Mouse (Mus musculus): ENCODE data around the gene Slc18a3.

Slc18a3 gene

DNA sequence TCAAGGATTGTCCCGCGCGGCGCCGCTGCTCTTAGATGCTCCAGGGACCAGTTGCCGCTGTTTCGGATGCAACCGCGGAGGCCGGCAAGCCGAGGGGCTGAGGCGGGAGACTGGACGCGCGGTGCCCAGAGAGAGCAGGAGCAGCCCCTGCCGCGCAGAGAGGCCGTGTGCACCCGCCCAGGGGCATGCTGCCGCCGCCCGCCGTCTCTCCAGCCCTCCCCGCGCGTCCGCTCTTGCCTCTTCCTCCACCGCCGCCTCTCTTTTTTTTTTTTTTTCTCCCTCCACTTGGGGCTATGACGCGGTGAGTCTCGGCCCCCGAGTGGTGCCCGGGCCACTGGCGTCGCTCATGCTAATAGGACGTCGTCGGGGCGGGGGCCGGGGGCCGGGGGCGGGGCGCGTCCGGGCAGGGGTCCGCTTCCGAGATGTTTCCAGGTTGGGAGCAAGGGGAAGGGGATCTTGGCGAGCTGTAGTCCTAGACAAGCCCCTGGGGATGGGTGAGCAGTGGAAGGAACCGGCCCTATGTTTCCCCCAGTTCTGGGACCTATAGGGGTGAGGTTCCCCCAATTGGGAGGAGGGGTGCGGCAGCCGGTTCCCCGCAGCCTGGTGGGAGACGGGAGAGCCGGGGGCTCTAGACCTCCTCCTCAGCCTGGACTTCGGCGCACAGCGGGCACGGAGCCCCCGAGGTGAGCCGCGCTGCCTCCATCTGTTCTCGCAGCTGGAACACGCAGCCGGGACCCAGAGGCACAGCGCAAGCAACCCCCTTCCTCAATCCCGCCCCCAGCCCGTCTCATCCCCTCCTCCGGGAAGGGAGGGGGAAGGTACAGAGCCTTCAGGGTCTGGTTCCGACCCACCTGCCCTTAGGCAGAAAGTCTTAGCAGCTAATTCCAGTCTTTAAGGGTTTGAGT, at the start of gene Slc18a3:
Slc18a3 (minus strand) TSS at position 250 of the 905 bp plus-strand sequence.
- DNase-seq (ENCODE audit: extremely low spot score, low spot score): peak; percentile 49

DNA sequence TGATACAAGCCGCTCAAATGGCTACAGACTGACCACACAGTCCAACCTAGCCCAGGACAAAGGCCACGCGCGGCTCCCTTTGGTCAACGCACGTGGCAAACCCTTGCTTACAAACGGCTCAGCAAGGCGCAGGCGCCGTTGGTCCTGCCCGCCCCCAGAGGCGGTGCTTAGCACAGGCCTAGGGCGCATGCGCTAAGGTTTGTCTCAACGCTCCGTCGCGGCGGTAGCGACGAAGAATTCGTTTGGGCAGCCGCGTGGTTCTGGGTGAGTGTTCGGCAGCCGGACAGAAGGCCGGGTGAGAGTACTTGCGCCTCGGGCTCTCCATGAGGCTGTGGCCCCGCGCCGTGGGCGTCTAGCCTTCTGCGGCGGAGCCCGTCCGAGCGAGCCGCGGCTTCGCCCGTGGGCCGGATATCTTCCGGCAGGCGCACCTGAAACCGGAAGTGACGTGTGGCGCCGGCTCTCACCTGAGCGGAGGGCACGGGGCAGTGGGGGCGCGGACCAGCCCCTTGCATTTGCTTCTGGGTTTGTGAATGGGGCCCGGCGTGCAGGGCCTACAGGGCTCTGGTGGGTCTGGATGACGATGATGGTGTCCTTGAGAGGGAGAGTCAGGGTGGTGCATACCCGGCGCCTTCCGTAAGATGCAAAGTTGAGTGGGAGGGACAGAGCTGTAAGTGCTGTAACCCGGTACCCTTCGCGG, 48.8 kb upstream of the Slc18a3 start, which contains the start of gene Ercc6:
Ercc6 (plus strand) TSS at position 186 of the 697 bp plus-strand sequence.
- DNase-seq (ENCODE audit: extremely low spot score, low spot score): peak; percentile 97

DNA sequence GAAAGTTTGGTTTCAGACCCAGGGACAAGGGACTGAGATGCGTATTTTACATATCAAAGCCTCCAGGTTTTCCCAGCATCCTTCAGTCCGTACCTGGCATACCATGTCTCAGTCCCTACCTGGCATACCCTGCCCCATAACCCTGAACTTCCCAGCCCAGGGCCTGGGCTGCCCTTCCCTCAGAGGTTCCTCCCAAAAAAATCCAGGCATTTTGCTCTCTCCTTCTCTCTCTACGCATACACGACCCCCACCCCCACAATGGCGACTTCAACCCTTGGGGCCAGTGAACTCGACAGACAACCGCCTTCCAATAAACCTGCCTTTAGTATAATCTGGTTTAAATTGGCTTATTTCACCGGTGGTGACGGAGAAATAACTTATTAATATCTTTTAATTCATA, 48.3 kb upstream of the Slc18a3 start:
- DNase-seq (ENCODE audit: extremely low spot score, low spot score): no peak

DNA sequence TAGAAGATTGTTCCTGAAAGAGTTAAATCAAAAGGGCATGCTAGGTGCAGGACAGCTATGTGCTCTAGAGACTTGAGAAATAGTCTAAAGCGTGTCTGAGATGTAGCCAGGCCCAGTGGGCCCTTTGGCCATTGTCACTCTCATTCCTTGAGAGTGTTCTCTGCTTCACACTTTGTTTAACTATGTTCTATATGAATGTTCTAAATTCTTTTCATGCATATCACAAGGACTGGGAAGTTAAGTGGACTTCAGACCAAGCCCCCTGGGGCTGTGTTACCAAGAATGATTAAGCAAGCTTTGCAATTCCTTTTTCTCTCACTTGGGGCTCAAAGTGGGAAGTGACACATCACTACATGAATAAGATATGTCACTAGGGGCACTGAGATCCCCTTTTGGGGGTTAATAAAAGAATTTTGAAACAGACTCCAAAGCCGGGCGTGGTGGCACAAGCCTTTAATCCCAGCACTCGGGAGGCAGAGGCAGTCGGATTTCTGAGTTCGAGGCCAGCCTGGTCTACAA, 44.9 kb upstream of the Slc18a3 start:
- DNase-seq (ENCODE audit: extremely low spot score, low spot score): no peak

DNA sequence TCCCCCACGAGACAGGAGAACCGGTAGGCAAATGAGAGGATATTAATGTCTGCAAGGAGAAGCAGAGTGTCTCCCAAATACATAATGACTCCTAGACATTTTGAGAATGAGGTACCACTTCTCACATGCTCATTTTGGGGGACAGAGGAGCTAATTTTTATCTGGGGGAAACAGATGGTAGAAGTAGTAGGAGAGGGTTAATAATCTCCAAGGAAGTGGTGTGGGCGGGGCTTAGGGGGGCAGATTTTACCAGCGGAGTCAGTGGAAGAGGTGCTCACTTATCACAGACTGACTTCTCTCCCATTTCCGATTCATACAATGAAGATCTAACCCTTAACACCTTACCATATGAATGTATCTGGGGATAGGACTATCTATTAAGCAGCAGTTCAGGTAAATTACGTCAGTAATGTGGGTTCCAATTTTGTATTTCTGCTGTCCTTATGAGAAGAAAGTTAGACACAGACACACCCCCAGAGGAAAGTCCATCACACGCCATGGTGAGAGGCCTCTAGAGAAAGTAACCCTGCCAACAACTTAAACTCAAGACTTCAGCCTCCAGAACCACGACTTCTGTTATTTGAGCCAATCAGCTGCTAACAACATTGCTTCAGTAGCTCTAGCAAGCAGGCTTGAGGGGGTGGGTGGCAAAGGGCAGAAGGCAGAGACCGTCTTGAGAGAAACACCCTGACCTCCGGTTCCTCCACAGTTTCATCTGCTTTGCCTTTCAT, 43.6 kb upstream of the Slc18a3 start:
- DNase-seq (ENCODE audit: extremely low spot score, low spot score): no peak

DNA sequence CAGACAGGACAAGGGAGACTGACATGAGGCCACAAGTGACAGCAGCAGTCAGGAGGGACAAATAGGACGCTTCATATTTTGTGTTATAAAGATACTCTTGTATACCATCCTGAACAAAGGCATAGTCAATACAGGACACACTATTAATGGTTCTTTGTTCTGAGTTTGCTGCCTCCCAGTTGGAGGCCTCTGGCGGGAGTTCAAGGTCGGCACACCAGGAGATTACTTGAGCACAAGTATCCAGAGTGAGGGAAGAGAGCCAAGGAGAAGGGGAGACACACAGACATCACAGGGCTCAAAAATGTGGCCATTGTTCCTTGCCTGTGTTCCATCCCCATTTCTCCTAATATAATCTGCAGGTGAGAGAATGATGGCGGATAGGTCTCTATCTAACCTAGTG, 42.6 kb upstream of the Slc18a3 start:
- DNase-seq (ENCODE audit: extremely low spot score, low spot score): no peak

DNA sequence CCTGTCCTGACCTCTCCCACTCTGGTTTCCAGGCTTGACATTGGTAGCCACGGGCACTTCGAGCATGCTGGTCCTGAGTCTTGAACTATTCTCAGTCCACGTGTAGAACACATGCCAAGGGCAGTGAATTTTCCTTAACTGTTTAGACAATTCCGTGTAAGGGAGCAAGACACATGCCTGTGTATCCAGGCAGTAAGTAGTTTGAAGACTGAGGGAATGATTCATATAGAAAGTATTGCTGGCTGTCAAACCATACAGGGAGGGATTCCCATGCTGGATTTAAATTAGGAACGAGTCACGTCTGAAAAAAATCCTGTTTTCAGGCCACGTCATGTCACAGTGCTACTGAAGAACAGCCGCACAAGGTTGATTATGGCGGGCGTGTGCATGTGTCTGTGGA, 41.7 kb upstream of the Slc18a3 start:
- no peak for DNase-seq (ENCODE audit: extremely low spot score, low spot score)

DNA sequence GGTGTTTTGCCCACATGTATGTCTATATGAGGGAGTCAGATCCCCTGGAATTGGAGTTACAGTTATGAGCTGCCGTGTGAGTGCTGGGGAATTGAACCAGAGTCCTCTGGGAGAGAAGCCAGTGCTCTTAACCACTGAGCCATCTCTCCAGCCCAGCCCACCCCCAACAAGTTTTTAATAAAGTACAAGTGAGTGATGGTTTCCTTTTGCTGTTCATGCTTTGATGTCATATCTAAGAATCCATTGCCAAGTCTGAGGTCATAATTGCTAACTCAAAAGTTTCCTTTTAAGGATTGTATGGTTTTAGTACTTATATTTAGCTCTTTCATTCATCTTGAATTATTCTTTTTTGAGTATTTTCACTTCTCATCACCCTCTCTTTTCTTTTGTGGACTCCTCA, 39.2 kb upstream of the Slc18a3 start:
- no peak for DNase-seq (ENCODE audit: extremely low spot score, low spot score)

DNA sequence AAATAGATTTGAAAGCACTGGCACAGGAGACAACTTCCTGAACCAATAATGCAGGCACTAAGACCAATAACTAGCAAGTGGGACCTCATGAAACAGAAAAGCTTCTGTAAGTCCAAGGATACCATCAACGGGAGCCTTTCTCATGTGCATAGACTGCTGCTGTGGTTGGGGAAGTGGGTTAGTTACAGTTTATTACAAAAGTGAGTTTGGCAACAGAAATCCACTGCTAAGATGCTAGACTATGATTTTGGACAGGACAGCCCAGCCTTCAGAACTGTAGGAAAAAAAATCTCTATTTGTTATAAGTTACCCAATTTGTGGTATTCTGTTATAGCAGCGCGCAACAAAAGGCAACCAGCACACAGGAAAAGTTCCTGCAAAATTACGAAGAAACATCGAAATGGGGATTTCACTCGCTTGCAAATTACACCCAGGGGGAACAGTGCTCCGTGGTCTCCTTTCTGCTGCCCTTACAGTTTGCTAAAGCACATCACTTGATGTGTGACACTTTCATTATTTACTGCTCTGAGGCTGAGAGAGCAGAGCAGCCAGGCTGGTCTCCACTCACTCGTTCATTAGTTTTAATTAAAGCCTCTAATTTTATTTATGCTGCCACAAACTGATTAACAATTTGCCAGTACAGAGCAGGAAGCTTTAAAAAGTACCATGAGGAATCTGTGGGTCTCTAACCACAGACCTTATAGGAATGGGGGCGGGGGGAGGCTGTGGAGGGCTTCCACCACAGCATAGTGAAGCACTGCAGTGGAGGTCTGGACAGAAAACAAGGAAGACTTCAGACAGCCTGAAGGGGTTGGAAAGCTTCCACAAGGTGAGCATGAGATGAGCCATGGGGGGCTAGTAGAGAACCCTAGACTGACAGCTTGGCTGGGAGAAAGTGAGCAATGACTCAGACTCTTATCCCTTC, 38.4 kb upstream of the Slc18a3 start:
- DNase-seq (ENCODE audit: extremely low spot score, low spot score): no peak

DNA sequence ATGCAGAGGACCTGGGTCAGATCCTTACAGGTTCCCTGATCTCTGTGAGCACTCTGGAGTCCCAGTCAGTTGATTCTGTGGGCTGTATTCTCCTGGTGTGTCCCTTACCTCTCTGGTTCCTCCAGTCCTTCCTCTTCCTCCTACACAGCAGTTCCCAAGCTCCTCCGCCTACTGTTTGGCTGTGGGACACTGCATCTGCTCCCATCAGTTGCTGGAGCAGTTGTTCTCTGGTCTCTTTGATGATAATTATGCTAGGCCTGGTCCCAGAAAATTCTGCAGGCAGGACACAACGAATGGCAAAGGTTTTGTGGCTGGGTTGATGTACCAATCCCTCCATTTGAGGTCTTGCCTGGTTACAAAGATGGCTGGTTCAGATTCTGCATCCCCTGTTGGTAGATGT, 36.7 kb upstream of the Slc18a3 start:
- DNase-seq (ENCODE audit: extremely low spot score, low spot score): no peak

DNA sequence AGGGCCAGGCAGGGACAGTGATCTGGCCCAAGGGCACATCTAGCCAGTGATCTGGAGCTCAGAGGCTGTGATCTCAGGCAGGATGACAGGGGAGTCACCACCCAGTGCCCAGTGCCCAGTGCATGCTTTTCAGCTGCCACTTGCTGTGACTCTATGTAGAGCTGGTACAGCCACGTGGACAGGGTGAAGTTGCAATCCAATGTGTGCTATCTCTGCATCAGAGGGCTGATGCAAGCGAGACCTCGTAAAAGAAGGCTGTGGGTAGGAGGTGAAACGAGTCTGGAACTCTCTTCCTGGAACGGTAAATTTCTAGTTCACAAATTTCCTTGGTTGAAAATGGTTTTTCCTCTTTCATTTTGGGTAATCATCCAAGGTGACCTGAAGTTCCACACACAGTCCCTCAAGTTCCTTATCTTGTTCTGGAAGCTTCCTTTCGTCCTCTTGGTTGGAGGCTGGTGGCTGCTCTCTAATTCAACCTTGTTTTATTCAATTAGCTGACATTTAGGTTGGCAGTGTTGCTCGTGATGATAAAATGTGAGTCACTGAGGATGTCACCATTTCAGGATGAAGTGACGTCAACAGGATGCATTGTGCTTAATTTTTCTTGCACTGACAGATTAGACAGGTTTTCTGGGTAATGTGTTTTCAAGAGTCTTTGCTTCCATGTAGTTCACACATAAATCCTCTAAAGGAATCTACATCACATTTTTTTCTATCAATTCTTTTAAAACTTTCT, 31.6 kb upstream of the Slc18a3 start:
- DNase-seq (ENCODE audit: extremely low spot score, low spot score): no peak

DNA sequence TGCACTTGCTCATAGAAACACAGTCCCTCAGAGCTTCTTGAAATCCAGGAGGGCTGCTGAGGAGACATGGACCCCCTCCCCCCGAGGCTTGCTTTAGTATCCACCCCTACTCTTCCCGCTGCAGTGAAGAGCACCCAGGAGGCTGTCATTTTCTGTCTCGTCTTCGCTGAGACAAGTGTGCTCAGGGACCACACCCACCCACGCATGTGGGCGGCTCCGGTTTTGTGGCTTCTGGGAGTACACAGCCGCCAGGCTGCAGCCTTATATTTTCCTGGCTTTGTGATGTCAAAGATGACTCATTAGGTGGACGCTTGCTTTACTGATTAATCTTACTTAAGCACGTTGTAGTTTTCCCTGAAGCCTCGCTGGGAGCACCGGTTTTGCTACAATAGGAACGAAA, 27.9 kb upstream of the Slc18a3 start:
- no peak for DNase-seq (ENCODE audit: extremely low spot score, low spot score)

DNA sequence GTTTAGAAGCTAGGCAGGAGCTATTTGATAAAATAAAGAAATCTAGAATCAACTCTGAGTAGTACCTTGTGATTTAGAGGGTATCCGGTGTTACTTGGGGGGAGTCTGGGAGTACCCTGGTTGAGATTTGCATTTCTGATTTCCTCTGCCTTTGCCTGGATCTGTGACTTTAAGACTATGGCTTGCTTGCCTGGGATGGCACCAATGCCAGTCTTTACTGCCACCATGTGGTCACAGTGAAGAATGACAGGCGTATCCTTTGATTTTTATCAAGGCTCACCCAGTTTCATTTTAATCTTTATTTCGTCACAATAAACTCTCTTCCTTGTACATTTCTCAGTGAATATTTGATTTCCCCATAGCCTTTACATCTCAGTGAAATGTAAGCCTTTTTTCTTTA, 17.4 kb upstream of the Slc18a3 start:
- no peak for DNase-seq (ENCODE audit: extremely low spot score, low spot score)

DNA sequence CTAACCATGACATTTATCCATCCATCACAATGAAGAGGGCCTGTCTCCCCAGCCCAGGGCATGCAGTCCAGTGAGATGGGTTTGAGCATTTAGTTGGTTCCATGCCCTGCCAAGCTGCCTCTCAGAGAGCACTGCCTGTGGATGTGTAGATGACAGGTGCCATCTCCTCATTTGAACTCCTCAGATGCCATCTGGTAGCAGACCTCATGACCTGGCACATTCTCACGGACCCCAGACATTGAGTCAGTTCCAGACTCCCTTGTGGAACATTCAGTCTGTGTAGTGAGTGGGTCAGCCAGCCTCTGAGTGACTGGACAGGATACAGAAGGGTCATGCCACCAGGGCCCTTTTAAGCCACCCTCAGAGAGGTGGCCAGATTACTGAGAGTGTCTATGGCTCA, 12.9 kb upstream of the Slc18a3 start:
- DNase-seq (ENCODE audit: extremely low spot score, low spot score): no peak

DNA sequence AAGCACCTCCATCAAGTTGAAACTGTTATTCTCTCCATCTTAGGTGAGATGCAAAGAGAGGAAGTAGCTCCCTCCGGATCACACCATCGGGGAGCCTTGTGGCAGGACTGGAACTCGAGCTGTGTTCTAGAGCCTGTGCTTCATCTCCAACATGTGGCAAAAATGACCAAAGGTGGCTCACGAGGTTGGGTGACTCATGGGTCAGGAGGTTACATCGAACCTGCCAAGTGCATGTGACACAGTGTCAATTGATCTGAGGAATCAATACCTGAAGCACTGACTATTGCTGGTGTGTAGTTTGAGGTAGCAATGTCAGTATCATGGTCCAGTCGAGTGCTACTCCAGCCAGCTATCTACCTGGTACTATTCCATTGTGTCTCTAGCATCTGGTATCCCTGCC, 11.9 kb upstream of the Slc18a3 start:
- no peak for DNase-seq (ENCODE audit: extremely low spot score, low spot score)

DNA sequence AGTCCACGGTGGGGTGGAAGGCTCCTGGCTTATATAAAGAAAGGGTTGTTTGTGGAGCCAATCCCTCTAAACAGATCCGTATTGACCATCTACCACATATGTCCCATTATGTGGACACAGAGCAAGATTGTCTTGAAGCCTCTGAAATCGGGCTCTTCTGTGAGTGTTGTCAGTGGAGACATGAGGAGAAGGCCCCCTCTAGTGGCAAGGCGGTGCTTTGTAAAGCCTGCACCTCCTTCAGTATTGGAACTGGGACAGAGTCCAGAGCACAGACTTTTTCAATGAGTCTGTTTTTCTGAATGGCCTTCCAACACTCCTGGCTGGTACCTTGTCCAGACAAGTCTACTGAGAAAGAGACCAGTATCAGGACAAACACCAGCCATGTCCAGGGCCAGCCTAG, 8.3 kb upstream of the Slc18a3 start:
- DNase-seq (ENCODE audit: extremely low spot score, low spot score): peak; percentile 50

DNA sequence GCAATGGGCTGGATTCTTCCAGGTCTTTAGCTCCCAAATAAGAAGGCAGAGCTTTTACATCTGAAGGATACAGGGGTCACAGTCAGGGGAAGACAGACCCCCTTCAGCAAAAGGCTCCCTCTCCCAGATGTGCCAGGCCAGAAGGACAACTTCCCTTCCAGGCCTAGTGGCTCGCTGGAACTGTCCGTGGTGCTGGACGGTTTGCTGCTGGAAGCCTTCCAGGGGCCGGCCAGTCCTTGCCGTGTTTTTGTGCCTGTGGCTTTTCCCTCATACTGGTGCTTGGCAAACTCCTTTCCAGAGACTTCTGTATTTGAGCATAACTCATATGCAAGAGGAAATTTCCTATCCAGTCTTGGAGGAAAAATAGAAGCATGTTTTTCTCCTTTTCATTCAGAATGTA, 3.0 kb upstream of the Slc18a3 start:
- DNase-seq (ENCODE audit: extremely low spot score, low spot score): peak; percentile 58

DNA sequence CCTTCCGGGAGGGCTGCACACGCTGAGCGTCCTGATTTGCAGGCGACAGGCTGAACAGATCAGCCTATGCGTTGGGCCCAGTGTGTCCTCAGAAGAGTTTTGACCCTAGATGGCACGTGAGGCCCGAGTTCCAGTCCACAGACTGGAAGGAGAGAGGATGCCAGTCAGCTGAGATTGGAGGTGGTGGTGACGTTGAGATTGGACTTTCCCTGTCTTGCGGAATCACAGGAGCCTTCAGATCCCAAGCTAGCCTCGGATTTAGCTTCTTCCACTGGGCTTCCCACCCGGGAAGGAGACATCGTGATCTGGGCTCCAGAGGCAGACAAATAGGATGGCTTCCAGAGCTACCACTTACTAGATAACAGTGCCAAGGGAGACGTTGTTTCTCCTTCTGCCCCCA, 1.2 kb upstream of the Slc18a3 start, which contains the start of gene Chat:
Chat (minus strand) TSS at position 101 of the 400 bp plus-strand sequence.
- DNase-seq (ENCODE audit: extremely low spot score, low spot score): no peak

DNA sequence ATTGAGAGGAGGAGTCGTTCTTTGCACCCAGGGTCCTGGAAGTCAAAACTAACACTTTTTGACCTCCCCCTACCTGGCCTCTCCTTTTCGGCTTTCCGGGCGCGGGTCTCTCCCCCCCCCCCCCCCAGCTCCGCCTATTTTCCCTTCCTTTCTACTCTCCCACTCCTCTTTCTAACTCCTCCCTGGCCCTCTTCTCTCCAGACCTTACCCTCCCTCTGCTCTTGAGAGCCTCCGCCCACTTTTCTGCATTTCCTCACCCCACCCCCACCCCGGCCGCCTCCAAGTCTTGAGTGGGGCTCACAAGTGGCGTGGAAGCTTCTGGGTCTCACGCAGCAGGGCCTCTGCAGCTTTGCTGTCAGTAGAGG, 838 bp upstream of the Slc18a3 start:
- DNase-seq (ENCODE audit: extremely low spot score, low spot score): no peak
